Mouse (Mus musculus): ENCODE results near the gene Myh4.

The Myh4 gene

DNA sequence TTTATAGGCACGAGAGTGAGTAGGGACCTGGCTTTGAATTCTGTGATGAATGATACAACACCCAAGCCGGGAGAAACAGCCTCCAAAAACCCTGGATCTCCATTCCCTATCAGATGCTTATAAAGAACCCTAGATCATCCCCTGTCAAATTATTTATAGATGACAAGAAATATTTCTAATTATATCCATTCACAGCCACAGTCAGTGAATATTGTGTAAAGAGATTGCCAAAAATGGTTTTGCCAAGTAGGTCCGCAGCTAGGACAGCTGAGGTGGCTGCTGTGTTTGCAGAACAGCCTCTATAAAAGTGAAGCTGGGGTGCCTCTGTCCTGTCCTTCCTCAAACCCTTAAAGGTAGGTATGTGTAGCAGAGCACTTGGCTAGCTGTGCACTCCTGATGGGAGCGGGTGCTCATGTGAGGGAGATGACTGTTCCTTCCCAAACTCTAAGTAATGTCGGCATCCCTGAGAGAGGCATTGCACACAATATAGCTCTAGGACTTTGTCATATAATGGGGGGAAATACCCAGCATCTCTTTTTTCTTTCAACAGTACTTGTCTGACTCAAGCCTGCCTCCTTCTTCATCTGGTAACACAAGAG, at the start of gene Myh4:
TSS of gene Myh4 (plus strand) at position 549 of the 599 bp plus-strand sequence.
- no peak for DNase-seq

DNA sequence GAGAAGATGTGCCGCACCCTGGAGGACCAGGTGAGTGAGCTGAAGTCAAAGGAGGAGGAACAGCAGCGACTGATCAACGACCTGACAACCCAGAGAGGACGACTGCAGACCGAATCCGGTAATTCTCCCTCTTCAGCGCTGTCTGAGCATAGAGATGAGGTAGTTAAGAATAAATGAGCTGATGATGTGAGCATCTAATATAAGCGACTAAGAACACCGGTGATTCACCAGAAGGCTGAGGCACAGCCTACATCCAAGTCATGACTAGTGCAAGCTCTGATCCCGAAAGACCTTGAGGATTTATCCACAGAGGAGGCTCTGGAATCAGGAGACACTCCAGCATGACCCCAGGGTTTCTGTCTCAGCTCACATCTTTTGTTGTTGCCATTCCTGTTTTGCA, 47.5 kb upstream of the Myh4 start:
- no peak for DNase-seq

DNA sequence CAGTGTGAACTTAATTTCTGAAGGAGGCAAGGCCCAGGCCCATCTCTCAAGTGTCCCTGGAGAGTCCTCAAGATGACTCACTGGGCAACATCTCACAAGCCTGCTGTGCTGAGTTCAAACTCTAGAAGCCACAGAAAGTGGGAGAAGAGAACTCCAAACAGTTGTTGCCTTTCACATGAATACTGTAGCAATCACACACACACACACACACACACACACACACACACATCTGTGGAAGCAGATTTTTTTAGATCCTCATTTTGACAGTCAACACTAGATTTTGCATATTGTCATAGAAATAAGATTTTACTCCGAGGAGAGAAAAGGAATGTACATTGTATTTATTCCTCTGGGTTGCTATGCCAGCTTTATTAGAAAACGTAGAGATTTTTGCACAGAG, 47.0 kb upstream of the Myh4 start:
- no peak for DNase-seq

DNA sequence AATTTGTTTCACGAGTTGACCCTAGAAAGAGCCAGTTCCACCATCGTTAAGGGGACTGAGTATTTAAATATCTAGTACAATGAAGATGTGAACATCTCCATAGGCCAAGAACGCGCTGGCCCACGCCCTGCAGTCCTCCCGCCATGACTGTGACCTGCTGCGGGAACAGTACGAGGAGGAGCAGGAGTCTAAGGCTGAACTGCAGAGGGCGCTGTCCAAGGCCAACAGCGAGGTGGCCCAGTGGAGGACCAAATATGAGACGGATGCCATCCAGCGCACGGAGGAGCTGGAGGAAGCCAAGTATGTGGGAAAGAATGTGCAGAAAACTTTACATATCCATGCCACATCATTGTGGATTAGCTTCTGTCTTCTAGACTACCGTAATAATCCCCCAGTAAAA, 46.3 kb upstream of the Myh4 start:
- DNase-seq, result no peak

DNA sequence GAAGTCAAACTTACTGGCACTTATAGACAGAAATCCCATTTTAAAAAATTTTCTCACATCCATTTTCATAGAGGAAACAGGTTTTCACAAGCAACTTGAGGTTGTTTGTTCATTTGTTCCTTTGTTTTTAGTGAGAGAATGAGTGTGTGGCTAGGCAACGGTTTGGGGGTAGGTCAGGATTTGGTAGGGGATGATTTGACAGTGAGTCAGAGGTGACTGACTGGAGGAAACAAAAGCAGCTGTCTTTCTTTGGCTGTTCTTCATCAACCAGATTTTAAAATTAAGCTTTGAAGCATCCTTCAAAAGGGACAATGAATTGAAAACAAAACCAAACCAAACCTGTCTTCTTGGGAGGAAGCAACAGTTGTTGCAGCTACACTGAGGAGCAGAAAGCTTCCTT, 38.5 kb upstream of the Myh4 start:
- DNase-seq, result no peak

DNA sequence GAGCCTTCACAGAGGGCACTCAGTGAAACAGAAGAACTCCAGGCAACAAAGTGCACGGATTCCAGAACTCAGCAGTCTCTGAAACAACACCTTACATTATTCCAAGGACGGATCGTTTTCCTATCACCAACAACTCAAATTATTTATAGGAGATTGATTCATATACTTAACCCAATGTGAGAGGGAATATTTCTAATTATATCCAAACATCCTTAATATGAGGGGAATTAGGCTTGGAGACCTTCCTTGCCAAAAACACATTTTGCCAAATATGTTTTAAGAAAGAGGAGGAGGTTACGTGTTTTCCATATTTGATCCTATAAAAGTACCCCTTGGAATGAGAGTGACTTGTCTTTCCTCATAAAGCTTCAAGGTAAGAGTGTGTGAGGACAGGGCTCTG, 38.1 kb upstream of the Myh4 start, which contains the start of gene Myh1:
TSS of gene Myh1 (plus strand) at position 301 of the 400 bp plus-strand sequence.
- DNase-seq, result no peak

DNA sequence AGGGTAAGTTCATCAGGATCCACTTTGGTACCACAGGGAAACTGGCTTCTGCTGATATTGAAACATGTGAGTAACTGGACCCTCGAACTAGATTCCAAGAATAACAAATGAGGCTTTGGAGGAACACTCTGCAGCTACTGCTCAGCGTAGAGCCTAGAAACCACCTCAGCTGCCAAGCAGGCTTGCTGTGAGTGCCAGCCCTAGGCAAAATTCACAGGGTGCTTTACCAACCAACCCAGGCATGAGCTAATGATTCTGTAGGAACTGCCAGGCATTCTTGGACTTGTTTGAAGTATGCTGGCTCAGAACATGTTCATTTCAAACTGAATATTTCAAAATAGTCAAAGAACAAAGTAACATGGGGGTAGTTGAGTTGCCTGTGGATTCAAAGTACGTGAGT, 33.1 kb upstream of the Myh4 start:
- DNase-seq, result no peak

DNA sequence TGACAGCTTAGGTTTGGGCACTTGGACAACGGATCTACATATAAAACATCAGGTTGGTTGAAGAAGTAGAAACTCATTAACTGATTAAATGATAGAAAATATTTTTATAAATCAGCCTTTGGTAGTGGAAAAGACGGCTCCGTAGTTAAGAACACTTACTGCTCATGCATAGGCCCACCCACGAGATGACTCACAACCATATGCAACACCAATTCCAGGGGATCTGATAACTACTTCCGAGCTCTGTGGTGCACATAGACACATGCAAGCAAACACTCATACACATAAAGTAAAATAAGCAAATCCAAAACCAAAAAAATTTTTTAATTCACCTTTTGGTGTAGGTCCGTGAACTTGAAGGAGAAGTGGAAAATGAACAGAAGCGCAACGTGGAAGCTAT, 16.0 kb upstream of the Myh4 start:
- DNase-seq, result no peak

DNA sequence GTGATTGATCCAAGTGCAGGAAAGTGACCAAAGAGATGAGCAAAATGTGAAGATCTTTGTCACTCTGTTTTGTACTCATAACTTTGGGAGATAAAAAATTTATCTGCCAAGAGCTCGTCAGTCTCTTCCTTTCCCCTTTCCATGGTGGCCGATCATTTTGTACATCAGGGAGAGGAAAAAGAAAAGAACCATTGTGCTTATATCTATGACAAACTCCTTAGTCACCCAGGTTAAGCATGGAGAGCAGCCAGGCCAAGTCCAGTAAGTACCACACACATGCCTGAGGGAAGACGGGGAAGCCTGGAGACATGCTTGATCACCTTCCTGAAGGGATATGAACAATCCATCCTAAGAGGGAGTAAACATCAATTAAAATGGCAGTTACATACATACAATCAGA, 13.4 kb upstream of the Myh4 start:
- DNase-seq, result no peak

DNA sequence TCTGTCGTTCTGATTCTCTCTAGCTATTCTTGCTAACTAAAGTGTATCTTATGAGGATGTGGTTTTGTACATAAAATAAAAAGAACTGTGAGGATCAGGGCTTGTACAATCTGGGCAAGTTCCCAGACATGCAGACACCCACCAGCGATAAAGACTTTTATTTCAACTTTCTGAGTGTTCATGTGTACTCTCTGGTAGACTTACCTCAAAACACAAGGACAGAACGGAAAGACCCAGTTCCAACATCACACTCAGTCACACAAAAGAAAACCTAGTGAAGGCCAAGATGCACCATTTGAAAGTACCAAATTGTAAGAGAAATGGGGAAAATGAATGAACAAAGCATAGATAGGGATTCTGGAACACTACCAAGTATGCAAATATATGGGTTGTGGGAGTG, 9.1 kb upstream of the Myh4 start:
- no peak for DNase-seq

DNA sequence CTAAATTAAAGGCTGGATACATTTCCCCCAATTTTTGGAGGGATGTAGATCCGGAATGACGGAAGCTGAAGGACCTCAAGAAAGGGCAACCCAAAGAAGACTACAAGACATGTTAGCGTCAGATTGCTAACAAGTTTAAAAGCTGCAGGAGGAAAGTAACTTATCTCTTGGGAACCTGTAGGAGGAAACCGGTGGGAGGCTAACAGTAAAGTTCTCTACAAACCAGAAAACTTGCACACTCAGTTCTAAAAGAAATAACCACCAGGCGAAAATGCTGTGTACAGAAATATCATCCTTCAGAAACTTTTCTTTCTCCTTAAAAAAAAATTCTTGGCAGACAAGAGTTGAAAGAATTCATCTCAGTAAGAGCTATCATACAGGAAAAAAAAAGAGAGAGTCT, 8.7 kb upstream of the Myh4 start:
- no peak for DNase-seq

DNA sequence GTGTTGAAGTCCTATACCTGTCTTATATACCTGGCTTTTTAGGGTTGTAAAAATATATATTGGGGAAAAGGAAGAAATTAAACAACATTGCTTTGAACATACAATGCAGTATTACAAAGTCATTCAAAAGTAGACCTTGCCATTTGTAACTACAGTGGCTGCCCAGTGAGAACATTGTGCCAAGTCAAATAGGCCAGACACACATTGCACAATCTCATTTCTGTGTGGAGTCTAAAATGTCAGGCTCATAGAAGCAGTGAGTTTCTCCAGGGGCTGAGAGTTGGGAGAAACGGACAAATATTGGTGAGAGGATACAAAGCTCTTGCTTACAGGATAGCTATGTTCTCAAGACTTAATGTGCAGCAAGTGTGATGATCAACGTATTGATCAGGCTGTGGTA, 7.9 kb upstream of the Myh4 start:
- no peak for DNase-seq

DNA sequence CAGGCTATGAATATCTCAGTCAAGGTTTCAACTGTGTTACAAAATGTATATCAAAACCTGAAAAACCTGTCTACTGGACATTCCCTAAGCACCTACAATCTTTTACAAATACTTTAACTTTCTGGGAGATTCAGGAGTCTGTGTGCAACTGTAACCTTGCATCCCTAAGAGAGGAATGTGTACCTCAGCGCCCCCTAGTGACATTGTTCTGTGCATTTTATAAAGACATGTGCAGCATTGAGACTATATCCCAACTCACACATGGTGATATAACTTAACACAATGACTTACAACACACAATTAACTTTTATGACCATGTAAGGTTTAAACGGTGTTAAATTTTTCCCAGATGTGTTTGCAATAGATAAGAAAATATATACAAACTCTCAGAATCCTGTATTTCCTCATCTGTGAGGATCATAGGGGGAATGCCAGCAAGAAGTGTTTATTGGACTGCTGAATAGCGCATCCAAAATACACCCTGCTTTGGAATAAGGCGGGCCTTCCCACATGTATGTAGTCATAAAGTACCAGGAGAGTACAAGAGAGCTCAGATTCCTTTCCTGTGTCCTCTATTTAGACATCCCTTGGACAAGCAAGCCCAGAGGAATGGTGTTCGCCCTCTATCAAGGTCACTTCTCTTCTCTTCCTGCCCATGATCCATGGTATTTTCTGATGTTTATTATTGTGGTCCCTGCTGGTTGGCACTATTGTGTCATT, 2.0 kb upstream of the Myh4 start:
- peak; percentile 2 for DNase-seq

DNA sequence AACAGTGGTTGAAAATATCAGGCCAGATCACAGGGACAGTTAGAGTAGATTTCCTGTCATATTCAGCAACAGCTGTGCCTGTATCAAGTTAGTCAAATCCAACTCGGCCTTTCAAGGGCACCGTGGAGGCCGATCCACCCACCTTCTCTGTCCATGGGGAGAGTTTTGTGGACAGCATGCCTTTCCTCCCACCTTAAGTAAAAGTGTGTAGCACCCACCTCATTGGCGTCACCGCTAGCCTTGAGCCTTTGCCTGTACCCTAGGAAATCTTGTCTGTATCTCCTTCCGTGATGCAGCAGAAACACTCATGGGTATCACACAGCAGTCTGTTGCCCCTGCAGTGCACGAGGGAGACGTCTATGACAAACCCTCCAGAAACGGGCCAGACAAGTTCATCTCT, 1.0 kb upstream of the Myh4 start:
- no peak for DNase-seq

DNA sequence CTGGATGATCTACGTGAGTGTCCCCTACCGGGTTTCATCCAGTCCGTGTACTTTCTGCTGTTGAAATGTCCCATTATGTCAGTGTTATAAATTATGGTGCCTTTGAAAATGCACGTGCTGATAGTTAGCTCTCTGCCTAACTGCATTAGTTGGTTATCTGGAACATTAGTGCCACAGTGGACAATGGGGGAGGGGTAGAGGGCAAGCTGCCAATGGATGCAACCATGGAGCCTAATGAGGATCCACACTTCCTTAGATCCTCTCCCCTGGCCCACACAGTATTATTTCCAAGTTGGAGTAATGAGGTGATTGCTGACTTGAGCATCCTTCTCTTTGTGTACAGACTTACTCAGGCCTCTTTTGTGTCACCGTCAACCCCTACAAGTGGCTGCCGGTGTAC, 3.2 kb downstream of the Myh4 start:
- DNase-seq, result no peak

DNA sequence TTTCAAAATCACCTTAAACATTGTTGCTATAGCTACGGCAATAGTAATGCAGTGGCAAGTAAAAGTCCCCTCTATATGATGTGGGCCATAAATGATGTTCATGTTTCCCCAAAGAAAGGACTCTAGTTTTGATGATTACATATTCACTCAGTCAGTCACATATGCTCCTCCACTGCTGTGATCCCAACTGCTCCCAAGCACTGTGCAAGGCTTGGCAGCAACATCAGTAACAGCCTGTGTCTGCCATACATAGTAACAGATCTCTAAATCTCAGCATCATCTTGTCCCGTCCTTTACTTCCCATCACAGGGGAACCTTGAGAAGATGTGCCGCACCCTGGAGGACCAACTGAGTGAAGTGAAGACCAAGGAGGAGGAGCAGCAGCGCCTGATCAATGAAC, 15.9 kb downstream of the Myh4 start:
- no peak for DNase-seq

DNA sequence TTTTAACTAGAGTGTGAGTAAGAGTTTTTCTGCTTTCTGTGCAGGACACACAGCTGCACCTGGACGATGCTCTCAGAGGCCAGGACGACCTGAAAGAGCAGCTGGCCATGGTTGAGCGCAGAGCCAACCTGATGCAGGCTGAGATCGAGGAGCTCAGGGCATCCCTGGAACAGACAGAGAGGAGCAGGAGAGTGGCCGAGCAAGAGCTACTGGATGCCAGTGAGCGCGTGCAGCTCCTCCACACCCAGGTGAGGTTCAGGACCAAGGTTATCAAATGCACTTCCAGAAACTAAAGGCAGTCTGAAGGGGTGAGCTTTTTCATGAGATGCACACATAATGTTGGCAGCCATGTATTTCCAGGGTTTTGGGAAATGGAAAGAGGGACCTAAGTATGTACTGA, 19.2 kb downstream of the Myh4 start:
- DNase-seq, result no peak

DNA sequence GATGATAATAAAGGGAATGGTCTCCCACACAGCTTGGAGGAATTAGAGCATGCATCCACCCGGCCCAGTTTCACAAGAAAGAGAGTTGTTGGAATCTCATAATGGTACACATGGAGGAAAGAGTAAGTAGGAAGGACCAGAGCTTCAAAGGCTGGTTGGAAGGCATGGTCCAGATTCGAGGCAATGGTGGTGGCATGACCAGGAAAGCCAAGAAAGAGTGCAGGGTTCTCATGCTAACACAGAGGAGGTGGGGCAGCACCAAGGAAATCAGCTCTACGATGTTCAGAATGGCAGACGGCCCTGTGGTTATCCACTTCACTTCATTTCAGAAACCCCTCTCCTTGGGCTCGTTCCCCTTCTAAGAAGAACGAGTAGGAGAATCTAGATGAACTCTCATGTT, 23.1 kb downstream of the Myh4 start:
- no peak for DNase-seq

DNA sequence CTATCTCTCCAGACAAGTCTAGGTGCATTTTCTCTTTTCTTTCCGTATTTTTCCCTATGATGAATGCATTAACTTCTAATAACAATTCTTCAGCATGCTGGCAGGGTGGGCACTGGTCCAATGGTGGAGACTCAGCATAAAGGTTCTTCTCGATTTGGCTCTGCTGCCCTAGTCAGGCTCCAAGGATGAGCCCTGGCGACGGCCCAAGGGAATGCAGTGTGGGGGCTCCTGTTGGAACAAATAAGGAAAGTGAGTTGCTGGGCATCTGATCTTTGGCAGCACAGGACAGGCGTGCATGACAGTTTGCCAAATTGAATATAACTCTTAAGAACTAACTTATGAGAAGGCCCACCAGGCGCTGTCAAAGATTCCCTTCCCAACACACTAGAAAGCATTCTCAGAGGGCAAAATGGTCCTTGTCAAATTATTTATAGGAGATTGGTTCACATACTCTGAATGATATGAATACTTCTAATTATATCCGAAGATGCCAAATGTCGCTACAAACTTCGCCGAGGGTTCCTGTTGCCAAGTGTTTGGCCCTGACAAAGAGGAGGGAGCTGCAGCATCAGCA, 38.9 kb downstream of the Myh4 start, which contains the start of gene Myh8:
TSS of gene Myh8 (plus strand) at position 524 of the 574 bp plus-strand sequence.
- DNase-seq, result no peak

DNA sequence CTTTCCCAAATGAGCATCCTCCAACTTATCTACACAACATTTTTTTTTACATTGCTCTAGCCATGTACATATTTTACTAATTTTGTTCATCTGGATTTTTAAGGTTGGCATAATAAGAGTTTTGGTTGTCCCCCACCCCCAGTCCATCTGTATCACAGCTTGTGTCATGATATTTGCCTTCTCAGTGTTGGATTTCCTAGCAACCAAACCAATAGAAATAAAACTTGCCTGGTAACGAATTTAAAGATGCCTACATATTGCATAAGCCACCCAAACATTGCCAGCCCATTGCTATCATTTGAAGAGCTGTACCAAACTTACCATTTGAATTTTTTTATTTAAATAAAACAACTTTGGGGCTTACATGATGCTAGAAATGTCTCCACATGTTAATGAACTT, 55.6 kb downstream of the Myh4 start:
- no peak for DNase-seq
